Mouse (Mus musculus) regulatory T cell (primary cell): ENCODE measurements around the gene Gja5.

Source experiments
- in situ Hi-C: fragments of 300-600 bp; cut with MboI, MseI; formaldehyde crosslinking; loops from one replicate; pipeline ENCODE4 v1.15.1; 2025; ENCODE audit warnings: high pct_unique_total_duplicates

Gja5 gene

DNA sequence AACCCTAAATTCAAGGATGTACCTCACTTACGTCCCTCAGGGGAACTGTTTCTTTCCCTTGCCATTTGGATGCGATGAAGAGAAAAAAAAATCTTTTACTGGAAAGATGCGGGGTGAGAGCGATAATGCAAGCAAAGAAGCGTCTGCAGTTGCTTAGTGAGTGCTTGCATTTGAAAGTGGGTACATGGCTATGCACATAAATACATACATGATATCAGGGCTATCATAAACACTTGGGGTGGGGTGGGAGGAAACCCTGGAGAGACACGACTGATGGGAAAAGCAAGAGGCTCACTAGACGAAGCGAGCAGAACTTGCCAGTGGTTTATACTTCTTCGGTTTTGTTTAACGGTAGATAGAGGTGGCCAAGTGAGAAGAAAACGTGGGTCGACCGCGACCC is at the start of gene Gja5:
Gene Gja5, plus strand, starts transcription at position 301 of the 400 bp plus-strand sequence.
- in situ Hi-C loops, result loop anchor here (5.0 kb wide), 1 partner anchor 97 kb away; no protein-coding TSS in a partner anchor

DNA sequence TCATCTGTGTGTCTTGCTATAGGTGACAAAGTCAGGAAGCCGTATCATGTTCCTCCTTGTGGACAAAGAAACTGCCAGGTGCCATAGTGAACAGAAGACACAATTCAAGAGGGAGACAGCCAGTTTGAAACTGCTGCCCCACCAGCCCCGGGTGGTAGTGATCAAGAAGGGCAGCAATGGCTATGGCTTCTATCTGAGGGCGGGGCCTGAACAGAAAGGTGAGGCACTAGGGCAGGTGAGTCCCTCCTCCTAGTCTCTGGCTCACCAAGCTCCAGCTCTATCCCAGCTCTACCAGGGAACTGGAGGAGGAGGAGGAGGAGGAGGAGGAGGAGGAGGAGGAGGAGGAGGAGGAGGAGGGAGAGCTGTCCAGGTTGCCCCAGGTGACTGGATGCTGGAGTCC is 48.7 kb upstream of the Gja5 start:
- in situ Hi-C loops, result no loop called here

DNA sequence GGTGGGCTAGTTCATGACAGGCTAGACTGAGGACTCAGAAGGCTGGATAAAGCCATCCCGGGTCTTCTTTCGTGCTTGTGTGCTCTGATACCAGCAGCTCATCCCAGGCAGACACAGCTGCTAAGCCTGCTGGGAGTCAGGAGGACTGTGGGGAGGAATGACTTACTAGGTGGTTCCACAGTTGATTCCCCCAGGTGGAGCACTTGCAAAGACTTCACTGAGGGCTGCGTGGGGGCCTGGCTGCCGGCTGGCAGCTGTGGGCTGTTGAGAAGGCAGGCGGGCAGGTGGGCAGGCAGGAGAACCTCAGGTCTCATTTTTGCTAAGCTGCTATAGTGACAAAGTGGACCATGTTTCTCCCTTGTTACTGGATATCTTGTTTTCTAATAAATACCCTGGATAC is 44.0 kb upstream of the Gja5 start:
- in situ Hi-C loops, result no loop called here

DNA sequence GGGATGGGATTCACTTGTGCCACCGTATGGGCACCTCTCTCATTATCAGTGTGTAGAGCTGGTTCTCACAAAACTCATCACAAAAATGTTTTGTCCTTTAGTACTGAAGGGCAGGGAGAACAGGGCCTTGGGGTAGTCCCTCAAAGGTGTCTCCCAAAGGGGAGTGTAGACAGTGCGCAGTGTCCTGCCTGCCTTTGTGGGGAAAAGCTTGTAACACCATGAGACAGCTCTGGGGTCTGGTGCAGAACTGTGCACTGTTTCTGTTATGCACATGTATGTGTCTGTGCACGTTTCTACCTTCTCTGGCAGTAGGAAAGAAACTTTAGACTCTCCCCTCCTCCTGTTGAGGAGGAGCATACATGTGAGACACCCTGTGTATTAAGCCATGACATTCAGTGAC is 36.6 kb upstream of the Gja5 start:
- in situ Hi-C loops, result no loop called here

DNA sequence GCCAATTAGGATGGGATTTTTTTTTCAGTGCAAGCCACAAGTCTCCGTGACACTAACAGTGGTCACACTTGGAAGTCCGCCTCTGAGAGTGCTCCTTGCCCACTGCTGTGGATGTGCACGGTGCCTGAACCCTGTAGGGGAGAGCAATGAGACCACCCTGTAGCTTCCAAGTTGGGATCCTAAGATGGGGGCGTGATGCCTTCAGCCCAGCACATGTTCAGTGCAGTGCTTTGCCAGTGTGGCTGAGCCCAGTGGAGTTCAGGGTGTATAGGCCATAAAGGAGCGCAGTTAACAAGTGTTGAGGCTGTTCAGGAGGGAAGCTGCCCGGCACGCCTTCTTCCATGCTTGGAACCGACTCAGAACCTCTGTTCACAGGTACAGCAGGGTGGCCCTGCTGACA is 35.9 kb upstream of the Gja5 start:
- in situ Hi-C loops, result no loop called here

DNA sequence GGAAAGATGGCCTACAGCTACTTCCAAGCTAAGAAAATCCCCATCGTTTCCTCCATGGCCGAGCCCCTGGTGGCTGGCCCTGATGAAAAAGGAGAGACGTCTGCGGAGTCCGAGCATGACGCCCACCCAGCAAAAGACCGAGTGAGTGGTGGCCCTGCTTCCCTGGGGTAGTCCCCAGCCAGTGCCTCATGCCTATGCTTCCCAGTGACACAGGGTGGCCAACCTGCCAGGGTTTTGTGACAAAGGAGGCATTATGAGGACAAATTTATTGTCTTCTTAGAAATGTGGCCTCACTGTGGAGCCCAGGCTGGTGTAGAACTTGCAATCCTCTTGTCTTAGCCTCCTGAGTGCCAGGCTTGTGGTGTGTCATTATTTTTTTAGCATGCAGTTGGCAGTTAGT is 35.4 kb upstream of the Gja5 start:
- in situ Hi-C loops, result no loop called here

DNA sequence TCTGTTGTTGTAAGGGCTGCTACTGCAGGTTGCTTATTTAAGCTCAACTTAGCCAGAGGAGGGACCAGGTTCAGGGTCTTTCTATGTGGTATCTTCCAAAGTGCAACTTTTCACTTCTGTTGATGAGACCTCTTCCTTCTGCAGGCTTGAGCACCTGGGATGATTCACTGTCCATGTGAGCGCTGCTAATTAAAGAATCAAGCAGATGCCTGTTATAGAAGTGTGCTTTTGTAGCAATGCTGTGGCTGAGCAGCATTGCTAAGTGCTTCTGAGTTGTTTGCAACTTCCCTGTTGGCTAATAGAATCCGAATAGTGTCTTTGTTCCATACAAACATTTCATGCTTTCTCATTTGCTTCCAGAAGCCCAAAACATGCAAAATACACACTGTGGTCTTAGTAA is 34.2 kb upstream of the Gja5 start:
- in situ Hi-C loops, result no loop called here

DNA sequence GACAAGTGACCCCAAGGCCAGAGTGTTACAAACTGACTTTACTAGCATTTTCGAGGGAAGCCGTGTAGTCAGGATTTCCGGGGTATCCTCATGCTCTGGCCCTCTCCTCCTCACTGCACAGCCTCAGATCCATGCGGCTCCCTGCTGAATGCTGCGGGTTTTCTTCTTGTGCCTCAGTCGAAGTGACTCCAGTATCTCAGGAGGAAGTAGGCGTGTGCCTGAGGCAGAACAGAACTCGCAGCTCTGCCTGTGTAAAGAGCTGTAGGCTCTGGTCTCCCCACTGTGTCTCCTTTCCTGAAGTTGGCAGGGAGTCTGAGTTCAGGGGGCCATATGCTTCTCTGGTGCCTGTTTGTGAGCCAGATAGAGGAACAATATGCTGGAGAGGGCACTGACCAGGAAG is 33.4 kb upstream of the Gja5 start:
- in situ Hi-C loops, result no loop called here

DNA sequence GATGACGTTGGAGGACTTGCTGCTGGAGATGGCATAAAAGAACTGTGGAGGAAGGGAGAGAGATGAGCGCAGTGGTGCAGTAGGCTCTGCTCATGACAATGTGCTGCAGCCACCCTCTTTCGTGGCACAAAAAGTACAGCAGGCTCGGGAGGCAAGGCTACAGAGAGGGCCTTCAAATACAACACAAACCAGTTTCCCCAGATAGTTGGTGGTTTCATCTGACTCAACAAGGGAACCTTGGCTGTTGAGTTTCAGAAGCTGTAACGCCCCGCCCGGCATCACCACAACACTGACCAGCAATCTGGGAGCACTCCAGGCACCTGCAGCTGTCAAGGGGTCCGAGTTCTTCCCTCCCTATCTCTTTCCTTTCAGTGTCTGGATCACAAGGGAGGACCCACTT is 32.0 kb upstream of the Gja5 start:
- in situ Hi-C loops, result no loop called here

DNA sequence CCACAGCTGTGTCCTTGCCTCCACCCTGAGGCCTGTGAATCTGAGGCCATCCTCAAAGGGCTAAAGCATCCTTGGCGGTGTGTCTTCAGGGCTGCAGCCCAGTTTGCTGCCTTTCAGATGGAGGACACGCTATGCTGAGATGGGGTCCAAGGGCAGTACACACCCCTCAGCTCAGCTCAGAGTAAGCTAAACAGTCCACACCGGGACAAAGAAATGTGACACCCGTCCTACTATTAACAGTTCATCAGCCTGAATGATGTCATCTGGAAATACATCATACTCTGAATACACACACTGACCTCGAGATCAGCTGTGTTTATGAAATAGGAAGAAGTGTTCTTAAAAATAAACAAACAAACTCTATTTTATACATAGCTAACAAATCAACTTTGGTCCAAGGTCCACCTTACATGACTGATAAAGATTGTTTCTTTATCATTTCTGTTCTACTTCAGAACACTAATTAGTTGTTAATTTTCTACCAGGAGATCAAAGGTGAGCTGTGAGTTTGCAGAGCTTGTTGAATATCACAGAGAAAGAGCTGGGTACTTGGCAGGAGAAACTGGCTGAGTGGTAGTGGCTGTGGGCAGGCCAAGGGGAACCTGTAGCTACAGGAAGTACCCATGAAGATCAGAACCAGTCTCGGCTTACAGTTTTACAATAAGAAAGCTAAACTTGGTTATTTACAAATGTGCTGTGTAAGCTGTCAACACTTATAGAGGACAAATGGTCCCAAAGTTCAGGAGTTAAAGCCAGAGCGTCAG is 29.5 kb upstream of the Gja5 start:
- in situ Hi-C loops, result no loop called here

DNA sequence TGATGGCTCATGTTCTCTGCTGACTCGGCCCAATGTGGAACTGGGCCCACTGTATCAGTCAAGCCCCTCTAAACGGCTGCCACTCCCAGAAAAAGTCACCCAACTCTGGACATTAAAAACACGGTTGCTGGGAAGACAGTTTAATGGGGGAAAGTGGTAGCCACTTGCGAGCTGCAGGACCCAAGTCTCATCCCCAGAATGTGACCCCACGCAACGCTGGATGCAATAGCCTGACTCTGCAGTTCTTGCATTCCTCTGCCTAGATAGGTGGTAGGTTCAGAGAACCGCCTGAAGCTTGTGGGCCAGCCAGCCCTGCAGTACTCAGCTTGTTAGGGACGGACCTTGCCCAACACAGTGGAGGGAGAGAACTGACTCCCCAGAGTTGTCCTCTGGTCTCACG is 25.0 kb upstream of the Gja5 start:
- in situ Hi-C loops, result no loop called here

DNA sequence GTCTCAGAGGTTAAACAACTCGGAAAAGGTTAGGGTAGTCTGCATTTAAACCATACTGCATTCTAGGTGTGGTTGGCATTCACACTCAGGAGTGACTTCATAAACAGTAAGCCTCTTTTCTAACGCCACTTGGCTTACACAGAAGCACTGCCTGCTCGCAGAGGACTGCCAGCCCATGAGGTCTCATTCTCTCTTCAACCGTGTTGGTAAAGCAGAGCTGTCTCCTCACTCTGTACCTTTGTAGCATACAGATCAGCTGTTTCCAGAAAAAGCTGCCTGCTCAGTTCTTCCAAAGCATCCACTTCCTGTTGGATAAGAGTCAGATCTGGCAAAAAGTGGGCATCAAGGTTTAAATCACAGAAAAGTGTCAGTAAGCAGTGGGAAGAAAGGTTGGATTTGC is 24.1 kb upstream of the Gja5 start:
- in situ Hi-C loops, result no loop called here

DNA sequence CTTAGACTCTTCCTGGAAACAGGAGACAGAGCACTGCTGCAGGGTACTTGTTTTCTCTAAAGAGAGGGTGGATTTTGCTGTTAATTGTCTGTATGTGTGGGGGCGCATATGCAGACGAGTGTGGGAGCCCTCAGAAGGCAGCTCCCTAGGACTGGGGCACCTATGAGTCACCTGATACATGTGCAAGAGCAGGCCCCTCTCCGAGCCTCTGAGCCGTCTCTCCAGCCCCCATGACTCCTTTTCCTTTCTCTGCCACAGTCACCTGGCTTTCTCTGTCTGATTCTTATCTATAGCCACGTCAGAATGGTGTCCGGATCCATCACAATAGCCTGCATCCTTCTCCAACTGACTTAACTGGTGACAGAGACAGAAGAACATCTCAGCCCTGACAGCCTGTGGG is 22.9 kb upstream of the Gja5 start:
- in situ Hi-C loops, result no loop called here

DNA sequence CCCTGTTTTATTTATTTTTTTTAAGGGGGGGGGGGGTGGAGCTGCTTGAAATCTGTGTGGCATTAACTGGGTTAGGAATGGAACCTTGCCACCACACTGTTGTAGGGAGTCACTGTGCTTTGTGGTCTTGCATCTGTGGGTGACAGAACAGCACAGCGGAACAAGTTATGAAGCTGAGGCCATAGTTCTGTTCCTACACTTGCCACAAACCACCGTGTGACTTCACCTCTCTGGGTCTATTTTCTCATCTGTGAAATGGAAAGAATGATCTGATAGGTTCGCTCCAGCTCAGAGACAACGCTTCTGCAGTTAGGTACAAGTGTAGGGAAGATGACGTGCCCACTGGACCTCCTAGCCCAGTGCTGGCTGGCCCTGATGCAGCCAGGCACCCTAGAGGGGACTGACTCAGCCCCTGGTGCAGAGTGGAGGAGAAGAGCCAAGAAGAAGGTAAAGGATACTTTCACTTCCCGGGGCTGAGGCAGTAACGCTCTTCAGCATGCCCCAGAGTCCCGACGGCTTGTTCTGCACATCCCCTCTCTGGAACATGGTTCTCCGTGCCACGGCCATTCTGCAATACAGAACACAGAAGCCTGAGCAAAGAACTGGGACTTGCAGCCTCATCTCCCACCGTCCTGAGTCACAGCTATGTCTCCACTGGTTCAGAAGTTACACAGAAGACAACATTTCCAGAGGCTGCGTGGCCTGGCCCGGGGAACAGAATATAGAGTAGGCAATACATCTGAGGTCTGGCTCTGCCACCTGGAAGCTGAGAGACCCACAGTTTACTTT is 22.2 kb upstream of the Gja5 start:
- in situ Hi-C loops, result no loop called here

DNA sequence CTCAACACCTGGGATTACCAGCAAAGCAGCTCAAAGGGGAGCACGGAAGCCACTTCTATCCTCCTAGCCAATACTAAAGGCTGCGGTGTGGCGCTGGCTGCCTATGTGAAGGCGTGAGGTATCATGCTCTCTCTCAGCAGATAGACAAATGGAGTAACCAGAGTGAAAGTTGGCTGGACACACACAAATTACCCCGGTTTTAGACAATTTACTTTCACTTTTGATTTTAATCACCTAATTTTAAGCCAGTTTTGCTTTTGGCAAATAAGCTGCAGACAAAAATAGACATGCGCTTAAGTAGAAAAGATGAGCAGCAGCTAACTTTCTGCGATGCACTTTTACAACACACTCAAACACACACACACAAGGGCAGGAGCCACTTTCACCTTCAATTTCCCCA is 20.8 kb upstream of the Gja5 start:
- in situ Hi-C loops, result no loop called here

DNA sequence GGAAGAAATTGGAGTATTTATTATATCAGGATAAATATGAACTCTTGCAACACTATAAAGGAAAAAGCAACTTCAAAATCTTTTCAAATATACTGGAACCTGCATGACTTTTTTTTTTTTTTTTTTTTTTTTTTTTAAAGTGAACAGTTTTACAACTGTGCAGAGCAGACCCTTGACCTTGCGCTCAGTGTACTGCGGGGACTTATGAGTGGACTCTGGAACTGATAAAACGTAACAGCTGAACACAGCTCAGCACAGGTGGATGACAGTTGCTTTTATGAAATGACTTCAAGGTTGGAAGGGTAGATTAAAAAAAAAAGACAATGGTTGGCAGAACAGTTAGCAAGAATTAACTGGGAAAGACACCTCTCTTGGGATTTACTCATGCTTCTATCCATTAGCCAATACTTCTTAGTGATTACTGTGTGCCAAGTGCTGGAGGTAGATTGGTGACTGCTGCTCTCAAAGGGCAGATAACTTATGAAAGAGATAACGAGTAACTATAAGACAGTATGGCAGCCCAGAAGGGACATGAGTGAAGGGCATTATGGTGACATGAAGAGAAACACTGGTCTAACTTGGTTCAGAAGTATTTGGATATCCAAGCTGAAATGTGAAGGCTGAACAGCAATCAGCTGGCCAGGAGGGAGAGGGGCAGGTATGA is 2.0 kb upstream of the Gja5 start:
- in situ Hi-C loops, result loop anchor here (5.0 kb wide), 1 partner anchor 95 kb away; no protein-coding TSS in a partner anchor

DNA sequence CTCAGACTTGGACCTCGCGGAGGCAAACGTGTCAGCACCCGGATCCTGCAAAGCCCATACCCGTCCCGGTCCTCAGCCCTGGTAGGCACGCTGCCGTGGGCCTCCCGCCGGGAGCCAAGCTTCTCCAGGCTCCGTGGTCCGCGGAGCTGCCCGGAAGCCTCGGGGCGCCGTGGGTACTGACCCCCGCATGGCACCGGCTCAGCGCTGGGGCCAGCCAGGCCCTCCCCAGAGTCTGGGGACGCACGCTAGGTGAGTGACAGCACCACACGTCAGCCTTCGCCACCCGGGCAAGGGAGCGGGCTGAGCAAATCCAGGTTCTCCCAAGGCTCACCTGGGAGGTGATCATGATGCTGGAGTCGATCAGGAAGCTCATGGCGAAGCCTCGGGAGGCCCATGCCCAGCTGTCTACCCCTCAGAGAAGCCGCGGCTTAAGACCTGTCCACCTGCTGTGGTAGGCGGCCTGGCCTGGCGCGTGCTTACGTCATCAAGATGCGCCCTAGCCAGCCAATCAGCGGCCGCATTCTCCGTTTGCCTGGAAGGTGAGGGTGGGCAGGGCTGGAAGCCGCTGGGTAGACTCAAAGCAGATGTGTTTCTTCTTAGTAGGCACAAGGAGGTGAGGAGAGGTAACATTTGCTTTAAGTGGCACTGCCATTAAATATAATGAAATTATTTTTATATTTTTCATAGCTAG is 503 bp downstream of the Gja5 start, which contains the start of gene Gpr89:
Gene Gpr89, minus strand, starts transcription at position 496 of the 691 bp plus-strand sequence.
- in situ Hi-C loops, result loop anchor here (5.0 kb wide), 1 partner anchor 98 kb away; no protein-coding TSS in a partner anchor

DNA sequence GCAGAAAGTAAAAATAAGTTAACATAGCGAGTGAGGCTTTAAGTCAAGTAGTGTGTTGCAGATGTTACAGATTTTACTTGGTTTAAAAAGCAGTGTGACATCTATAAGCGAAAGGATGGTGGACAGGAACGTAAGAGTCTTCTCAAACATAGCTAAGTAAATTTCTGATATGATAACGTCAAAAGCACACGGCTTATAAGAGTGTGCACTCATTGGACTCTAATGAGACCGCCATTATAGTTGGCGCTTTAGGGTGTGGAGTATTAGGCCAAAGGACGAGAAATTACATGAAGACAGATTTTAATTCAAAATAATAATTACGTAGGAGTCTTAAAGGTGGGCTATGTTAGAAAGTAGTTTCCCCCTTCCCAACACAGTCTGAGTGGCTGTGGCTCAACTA is 1.1 kb downstream of the Gja5 start:
- in situ Hi-C loops, result no loop called here

DNA sequence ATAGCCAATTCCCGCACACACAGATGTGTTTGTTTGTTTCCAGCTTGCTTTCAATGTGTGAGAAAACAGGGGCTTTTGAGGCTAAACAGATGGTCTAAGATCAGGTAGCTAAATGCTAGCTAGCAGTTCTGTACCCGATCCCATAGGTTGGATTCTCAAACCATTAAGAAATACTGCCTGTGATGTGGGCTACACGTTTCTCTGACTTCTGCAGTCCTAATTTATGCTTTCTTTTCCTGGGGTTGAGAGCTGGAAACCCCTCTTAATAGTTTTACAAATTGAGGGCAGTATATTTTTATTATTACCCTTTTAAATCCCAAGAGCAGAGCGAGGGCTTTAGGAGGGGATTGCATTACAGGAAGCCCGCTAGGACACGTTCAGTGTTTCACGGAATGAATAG is 16.5 kb downstream of the Gja5 start:
- in situ Hi-C loops, result loop anchor here (10.0 kb wide), 1 partner anchor 1484 kb away; no protein-coding TSS in a partner anchor

DNA sequence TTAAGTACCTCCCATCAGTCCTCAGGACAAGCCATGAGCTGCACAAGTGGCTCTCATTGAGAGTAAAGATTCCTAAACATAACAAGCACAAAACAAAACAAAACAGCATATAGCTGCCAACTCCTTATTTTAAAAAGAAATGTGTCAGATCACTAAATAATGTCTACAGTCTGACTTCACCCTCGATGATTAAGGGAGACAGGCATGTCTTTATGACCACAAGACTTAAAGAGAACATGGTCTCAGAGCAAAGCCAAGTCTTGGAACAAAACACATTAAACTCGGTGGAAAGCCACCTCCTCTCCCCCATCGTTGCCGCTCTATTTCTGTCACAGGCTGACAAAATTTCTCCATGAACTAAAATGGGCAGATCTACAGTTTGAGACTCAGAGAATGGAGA is 20.1 kb downstream of the Gja5 start:
- in situ Hi-C loops, result loop anchor here (10.0 kb wide), 1 partner anchor 1480 kb away; no protein-coding TSS in a partner anchor

DNA sequence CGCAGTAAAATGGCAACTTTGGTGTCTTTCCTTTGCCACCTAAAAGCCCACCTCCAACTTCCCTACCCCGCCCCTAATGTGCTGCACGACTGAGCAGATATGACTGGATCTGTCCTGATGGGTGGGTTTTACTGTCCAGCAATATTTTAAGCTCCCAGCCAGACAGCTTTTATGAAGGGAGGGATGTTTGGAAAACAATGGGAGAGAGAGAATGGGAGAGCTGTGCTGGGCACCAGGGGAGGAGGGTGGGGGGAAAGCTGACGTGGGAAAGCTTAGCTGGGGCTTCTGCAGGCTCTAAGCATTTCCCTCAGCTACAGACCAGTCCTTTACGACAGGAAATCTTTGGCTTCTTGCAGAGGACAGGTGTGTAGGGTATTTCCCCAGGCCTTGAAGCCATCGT is 21.4 kb downstream of the Gja5 start, which contains the start of gene Gja8:
Gene Gja8, minus strand, starts transcription at position 101 of the 400 bp plus-strand sequence.
- in situ Hi-C loops, result loop anchor here (10.0 kb wide), 1 partner anchor 1479 kb away; no protein-coding TSS in a partner anchor
